Mouse (Mus musculus): ENCODE results near the gene Fdx1l. TPM values are rescaled to one million over a fixed set of nuclear protein-coding genes. Genes with fewer than 3 reads are reported as not detected.

Fdx1l gene
- polyA plus RNA-seq (2015; fragmentation: Nextera tagmentation; extraction: Ambion mirVana): 39.4 and 42.3 TPM in 2 replicates

GRCm38 (mm10) chr9:21073044-21073840, at the start of gene Fdx1l, which contains the start of gene Gm49373:
TSS of gene Fdx1l (minus strand) at chr9:21073614.
TSS of gene Gm49373 (minus strand) at chr9:21073096.
- peak; percentile 91 for DNase-seq (ENCODE audit: low spot score)
- H3K9ac ChIP-seq (ENCODE audit: low read length): peak within 1 kb of the TSS; percentile 76
- TF ChIP-seq EP300 (optimal IDR thresholded peaks at IDR 0.05) (no peak), CTCF (IDR thresholded peaks at IDR 0.05; ENCODE audit: low read depth) (no peak)
- no peaks in the 10 kb centered on the region for H3K4me1 ChIP-seq (replicated peaks; ENCODE audit: control insufficient read depth, insufficient read depth)
- peak within 1 kb of the TSS; percentile 53 for H3K27ac ChIP-seq (replicated peaks)
- no peaks in the 10 kb centered on the region for H3K27me3 ChIP-seq (ENCODE audit: control insufficient read depth, insufficient read depth, low read length)
- peak within 1 kb of the TSS; percentile 91 for H3K4me3 ChIP-seq (ENCODE audit: low read depth, low read length)
- peaks cover 7% of the 10 kb centered on the region; the same call in 1 of the 2 replicates for H3K36me3 ChIP-seq (ENCODE audit: control insufficient read depth, insufficient read depth, low read length)
- H3K4me2 ChIP-seq (replicated peaks; ENCODE audit: low read depth): peak within 1 kb of the TSS; percentile 94
- 2% methylated on average over 56 of the region's 58 CpGs for WGBS
- no peaks in the 10 kb centered on the region for H3K9me3 ChIP-seq (ENCODE audit: control insufficient read depth, low read length)
- ATAC-seq (ENCODE audit: low FRiP score, low TSS enrichment): peak; percentile 95

GRCm38 (mm10) chr9:21121483-21121882, 48.1 kb upstream of the Fdx1l start:
- 93% methylated on average over 16 of the region's 16 CpGs for WGBS

GRCm38 (mm10) chr9:21117073-21117472, 43.7 kb upstream of the Fdx1l start:
- WGBS: 69% methylated on average over 6 of the region's 6 CpGs
- no peak overlapping the region for H3K9ac ChIP-seq (ENCODE audit: low read length)
- no peak overlapping the region for H3K4me3 ChIP-seq (ENCODE audit: low read depth, low read length)
- DNase-seq (ENCODE audit: low spot score) (no peak), ATAC-seq (ENCODE audit: low FRiP score, low TSS enrichment) (no peak)
- H3K27ac ChIP-seq (replicated peaks): no peak overlapping the region
- H3K27me3 ChIP-seq (ENCODE audit: control insufficient read depth, insufficient read depth, low read length): no peaks in the 10 kb centered on the region
- H3K4me2 ChIP-seq (replicated peaks; ENCODE audit: low read depth): no peak overlapping the region
- H3K36me3 ChIP-seq (ENCODE audit: control insufficient read depth, insufficient read depth, low read length): peaks cover 3% of the 10 kb centered on the region; the same call in 1 of the 2 replicates
- H3K4me1 ChIP-seq (replicated peaks; ENCODE audit: control insufficient read depth, insufficient read depth): no peaks in the 10 kb centered on the region
- no peak for TF ChIP-seq CTCF (IDR thresholded peaks at IDR 0.05; ENCODE audit: low read depth)
- TF ChIP-seq EP300 (optimal IDR thresholded peaks at IDR 0.05): no peak
- no peaks in the 10 kb centered on the region for H3K9me3 ChIP-seq (ENCODE audit: control insufficient read depth, low read length)

More at GRCm38 (mm10) chr9:21121483-21121882, 48.1 kb upstream of the Fdx1l start:
- Histone ChIP-seq H3K4me1 (replicated peaks; ENCODE audit: control insufficient read depth, insufficient read depth) (no peaks in the 10 kb centered on the region), H3K4me3 (ENCODE audit: low read depth, low read length) (no peak overlapping the region), H3K27me3 (ENCODE audit: control insufficient read depth, insufficient read depth, low read length) (no peaks in the 10 kb centered on the region), H3K27ac (replicated peaks) (no peak overlapping the region), H3K4me2 (replicated peaks; ENCODE audit: low read depth) (no peak overlapping the region), H3K36me3 (ENCODE audit: control insufficient read depth, insufficient read depth, low read length) (peaks cover 5% of the 10 kb centered on the region; the same call in 1 of the 2 replicates), H3K9me3 (ENCODE audit: control insufficient read depth, low read length) (no peaks in the 10 kb centered on the region), H3K9ac (ENCODE audit: low read length) (no peak overlapping the region)
- TF ChIP-seq EP300 (optimal IDR thresholded peaks at IDR 0.05) (no peak), CTCF (IDR thresholded peaks at IDR 0.05; ENCODE audit: low read depth) (no peak)
- DNase-seq (ENCODE audit: low spot score) (no peak), ATAC-seq (ENCODE audit: low FRiP score, low TSS enrichment) (no peak)

GRCm38 (mm10) chr9:21115105-21115504, 41.7 kb upstream of the Fdx1l start:
- Histone ChIP-seq H3K4me3 (ENCODE audit: low read depth, low read length) (no peak overlapping the region), H3K36me3 (ENCODE audit: control insufficient read depth, insufficient read depth, low read length) (peaks cover 2% of the 10 kb centered on the region; the same call in 1 of the 2 replicates), H3K9ac (ENCODE audit: low read length) (no peak overlapping the region), H3K4me1 (replicated peaks; ENCODE audit: control insufficient read depth, insufficient read depth) (no peaks in the 10 kb centered on the region), H3K9me3 (ENCODE audit: control insufficient read depth, low read length) (no peaks in the 10 kb centered on the region), H3K4me2 (replicated peaks; ENCODE audit: low read depth) (no peak overlapping the region), H3K27me3 (ENCODE audit: control insufficient read depth, insufficient read depth, low read length) (no peaks in the 10 kb centered on the region), H3K27ac (replicated peaks) (no peak overlapping the region)
- WGBS: 90% methylated on average over 8 of the region's 8 CpGs
- TF ChIP-seq CTCF (IDR thresholded peaks at IDR 0.05; ENCODE audit: low read depth): no peak
- TF ChIP-seq EP300 (optimal IDR thresholded peaks at IDR 0.05): no peak
- no peak for ATAC-seq (ENCODE audit: low FRiP score, low TSS enrichment)
- no peak for DNase-seq (ENCODE audit: low spot score)

GRCm38 (mm10) chr9:21114190-21114589, 40.8 kb upstream of the Fdx1l start:
- Histone ChIP-seq H3K4me3 (ENCODE audit: low read depth, low read length) (no peak overlapping the region), H3K9me3 (ENCODE audit: control insufficient read depth, low read length) (no peaks in the 10 kb centered on the region), H3K27ac (replicated peaks) (no peak overlapping the region), H3K9ac (ENCODE audit: low read length) (no peak overlapping the region), H3K27me3 (ENCODE audit: control insufficient read depth, insufficient read depth, low read length) (no peaks in the 10 kb centered on the region), H3K36me3 (ENCODE audit: control insufficient read depth, insufficient read depth, low read length) (peaks cover 2% of the 10 kb centered on the region; the same call in 1 of the 2 replicates), H3K4me2 (replicated peaks; ENCODE audit: low read depth) (no peak overlapping the region), H3K4me1 (replicated peaks; ENCODE audit: control insufficient read depth, insufficient read depth) (no peaks in the 10 kb centered on the region)
- DNase-seq (ENCODE audit: low spot score): no peak
- no peak for TF ChIP-seq CTCF (IDR thresholded peaks at IDR 0.05; ENCODE audit: low read depth)
- no peak for TF ChIP-seq EP300 (optimal IDR thresholded peaks at IDR 0.05)
- ATAC-seq (ENCODE audit: low FRiP score, low TSS enrichment): no peak
- WGBS: 86% methylated on average over 7 of the region's 7 CpGs

GRCm38 (mm10) chr9:21113751-21114150, 40.3 kb upstream of the Fdx1l start:
- DNase-seq (ENCODE audit: low spot score) (no peak), ATAC-seq (ENCODE audit: low FRiP score, low TSS enrichment) (no peak)
- H3K27ac ChIP-seq (replicated peaks): no peak overlapping the region
- H3K27me3 ChIP-seq (ENCODE audit: control insufficient read depth, insufficient read depth, low read length): no peaks in the 10 kb centered on the region
- no peaks in the 10 kb centered on the region for H3K4me1 ChIP-seq (replicated peaks; ENCODE audit: control insufficient read depth, insufficient read depth)
- TF ChIP-seq EP300 (optimal IDR thresholded peaks at IDR 0.05): no peak
- no peak for TF ChIP-seq CTCF (IDR thresholded peaks at IDR 0.05; ENCODE audit: low read depth)
- H3K4me2 ChIP-seq (replicated peaks; ENCODE audit: low read depth): no peak overlapping the region
- no peaks in the 10 kb centered on the region for H3K9me3 ChIP-seq (ENCODE audit: control insufficient read depth, low read length)
- WGBS: 81% methylated on average over 6 of the region's 6 CpGs
- no peak overlapping the region for H3K9ac ChIP-seq (ENCODE audit: low read length)
- H3K4me3 ChIP-seq (ENCODE audit: low read depth, low read length): no peak overlapping the region
- H3K36me3 ChIP-seq (ENCODE audit: control insufficient read depth, insufficient read depth, low read length): peaks cover 2% of the 10 kb centered on the region; the same call in 1 of the 2 replicates
